Mouse (Mus musculus) liver, postnatal 0 days (tissue): ENCODE results near the gene Uqcrc2. TPM values are rescaled to one million over a fixed set of nuclear protein-coding genes. Genes with fewer than 3 reads are reported as not detected.
A peak's percentile ranks its signal among the peaks of the same experiment; 100 is the strongest.

Experiments
- ATAC-seq: fragments of 200-750 bp; cut with Nextera tagmentation; 2 replicates; pipeline ENCODE4 v1.8.0; 2017; ENCODE audit warnings: mild to moderate bottlenecking, moderate library complexity
- DNase-seq: peaks from one replicate; pipeline ENCODE4 v3.0.0-alpha.2; 2016
- H3K27ac ChIP-seq: fragments of 300-500 bp; sonication (generic); 2 replicates; pipeline ENCODE4 v1.5.1; 2014; ENCODE audit warnings: antibody characterized with exemption, moderate library complexity, mild to moderate bottlenecking, low read depth
- H3K27me3 ChIP-seq: fragments of 300-500 bp; sonication (generic); 2 replicates; pipeline ENCODE4 v1.6.1; 2014; ENCODE audit warnings: low read length, control low read depth, mixed read lengths; ENCODE audit not compliant: insufficient read depth
- H3K36me3 ChIP-seq: fragments of 300-500 bp; sonication (generic); replicated peaks from 2 replicates; pipeline ENCODE4 v1.6.1; 2014; ENCODE audit warnings: mild to moderate bottlenecking, control low read depth, low read length, moderate library complexity, mixed read lengths; ENCODE audit not compliant: insufficient read depth
- H3K4me1 ChIP-seq: fragments of 300-500 bp; sonication (generic); 2 replicates; pipeline ENCODE4 v1.6.1; 2014; ENCODE audit warnings: antibody characterized with exemption, mild to moderate bottlenecking, control low read depth; ENCODE audit not compliant: insufficient read depth
- H3K4me2 ChIP-seq: fragments of 300-500 bp; sonication (generic); 2 replicates; pipeline ENCODE4 v1.6.1; 2014; ENCODE audit warnings: low read depth, mild to moderate bottlenecking, low read length, moderate library complexity, mixed read lengths
- H3K4me3 ChIP-seq: fragments of 300-500 bp; sonication (generic); 2 replicates; pipeline ENCODE4 v1.5.1; 2014; ENCODE audit warnings: low read depth, low read length
- H3K9ac ChIP-seq: fragments of 300-500 bp; sonication (generic); replicated peaks from 2 replicates; pipeline ENCODE4 v1.6.1; 2014; ENCODE audit warnings: mild to moderate bottlenecking, moderate library complexity
- H3K9me3 ChIP-seq: fragments of 300-500 bp; sonication (generic); 2 replicates; pipeline ENCODE4 v1.6.1; 2016; ENCODE audit warnings: mild to moderate bottlenecking, control low read depth, low read length, mixed read lengths
- CTCF ChIP-seq: sonication (generic); IDR thresholded peaks from 2 replicates; pipeline ENCODE4 v1.5.1; 2016; ENCODE audit warnings: antibody characterized with exemption, low read depth
- EP300 ChIP-seq: IDR thresholded peaks from 2 replicates; pipeline ENCODE4 v1.6.1; 2016; ENCODE audit warnings: antibody characterized with exemption, low read depth, mild to moderate bottlenecking
- WGBS: fragments of 180-500 bp; shearing (Covaris S2); extraction: QIAGEN DNeasy Blood & Tissue Kit; methylation state at CpG from one replicate; pipeline ENCODE4 v1.1.7; 2014; ENCODE audit not compliant: insufficient replicate concordance; 5-methylcytosine and 5-hydroxymethylcytosine counted together
- polyA plus RNA-seq: library from polyadenylated mRNA; unstranded; fragments of >200 nt; fragmentation: Nextera tagmentation; extraction: Ambion mirVana; gene quantifications from 2 replicates; pipeline ENCODE4 v1.2.1, GENCODE M21; 2015

Gene Uqcrc2
- polyA plus RNA-seq, 1 experiment from 2014 or later, result 155 TPM

DNA sequence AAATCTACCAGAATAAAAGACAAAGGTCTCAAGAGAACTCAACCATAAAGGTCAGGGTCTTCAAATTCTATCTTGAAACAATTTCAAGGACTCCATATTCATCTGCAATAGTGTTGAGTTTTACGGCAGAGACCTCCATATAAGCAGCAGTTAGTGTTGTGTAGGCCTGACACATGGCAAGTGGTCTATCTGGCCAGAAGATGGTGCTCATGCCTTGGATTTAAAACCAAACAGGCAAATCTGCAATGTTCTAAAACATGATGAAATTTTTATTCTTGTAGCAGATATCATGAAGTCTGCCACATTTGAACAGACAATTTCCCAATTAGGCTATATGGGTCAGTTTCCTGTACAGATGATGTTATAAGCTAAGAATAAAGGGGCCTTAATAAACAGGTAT, 2.5 kb upstream of the Uqcrc2 start:
- 56% methylated on average over 1 of the region's 1 CpGs for WGBS
- DNase-seq, result no peak
- no peaks in the 10 kb centered on the region for H3K27me3 ChIP-seq

DNA sequence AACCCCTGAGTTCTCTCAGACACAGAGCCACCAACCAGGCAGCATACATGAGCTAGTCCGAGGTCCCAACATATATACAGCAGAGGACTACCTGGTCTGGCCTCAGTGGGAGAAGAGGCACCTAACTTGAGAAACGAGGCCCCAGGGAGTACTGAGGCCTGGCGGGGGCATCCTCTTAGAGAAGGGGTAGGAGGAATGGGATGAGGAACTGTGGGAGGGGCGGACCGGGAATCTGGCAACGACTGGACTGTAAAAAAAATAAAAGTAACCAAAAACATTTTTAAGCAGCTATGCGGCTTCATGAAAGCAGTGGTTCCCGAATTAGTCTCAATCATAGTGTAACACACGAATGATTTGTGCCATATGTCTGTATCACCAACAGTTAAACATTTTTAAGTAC, 675 bp upstream of the Uqcrc2 start:
- Histone ChIP-seq H3K9ac (peak overlapping the region; percentile 98), H3K36me3 (peaks cover 16% of the 10 kb centered on the region), H3K4me2 (peak overlapping the region; percentile 88), H3K4me3 (peak overlapping the region; percentile 96), H3K27ac (peak overlapping the region; percentile 97), H3K27me3 (no peaks in the 10 kb centered on the region), H3K9me3 (no peaks in the 10 kb centered on the region), H3K4me1 (0 out of 2 replicates have a peak, but pooled peaks cover 5% of the 10 kb centered on the region)
- TF ChIP-seq EP300 (no peak), CTCF (no peak)
- no peak for ATAC-seq
- WGBS, result 13% methylated on average over 9 of the region's 9 CpGs
- DNase-seq, result no peak

More for the DNA sequence above, 2.5 kb upstream of the Uqcrc2 start:
- no peaks in the 10 kb centered on the region for H3K9me3 ChIP-seq
- no peak overlapping the region for H3K9ac ChIP-seq
- no peak overlapping the region for H3K27ac ChIP-seq
- no peak overlapping the region for H3K4me2 ChIP-seq
- no peak for TF ChIP-seq EP300
- peak; percentile 55 for TF ChIP-seq CTCF
- H3K4me1 ChIP-seq, result 0 out of 2 replicates have a peak, but pooled peaks cover 5% of the 10 kb centered on the region
- peaks cover 3% of the 10 kb centered on the region; the same call in 1 of the 2 replicates for H3K36me3 ChIP-seq
- no peak for ATAC-seq
- no peak overlapping the region for H3K4me3 ChIP-seq

DNA sequence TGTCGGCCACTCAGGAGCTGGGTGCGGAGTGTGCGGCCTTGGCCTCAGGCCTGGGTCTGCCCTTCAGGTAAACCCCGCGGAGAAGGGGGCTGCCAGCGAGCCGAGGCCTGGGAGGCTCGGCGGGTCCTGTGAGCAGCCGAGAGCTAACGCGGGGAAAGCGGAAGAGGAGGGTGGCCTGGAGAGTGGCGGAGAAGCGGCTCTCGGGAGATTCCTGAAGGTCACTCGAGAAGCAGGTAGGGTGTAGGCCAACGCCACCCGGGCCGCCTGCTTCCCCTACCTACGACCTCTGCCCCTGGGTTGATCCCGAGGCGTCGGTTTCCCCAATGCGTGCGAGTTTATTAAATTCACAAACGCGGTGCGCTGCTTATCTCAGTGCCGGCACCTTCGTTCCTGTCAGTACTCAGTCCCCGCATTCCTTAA, 396 bp downstream of the Uqcrc2 start:
- H3K9ac ChIP-seq, result peak overlapping the region; percentile 98
- peaks cover 25% of the 10 kb centered on the region for H3K36me3 ChIP-seq
- H3K4me3 ChIP-seq, result peak overlapping the region; percentile 96
- no peaks in the 10 kb centered on the region for H3K9me3 ChIP-seq
- peak; percentile 78 for ATAC-seq
- H3K4me1 ChIP-seq, result 0 out of 2 replicates have a peak, but pooled peaks cover 5% of the 10 kb centered on the region
- H3K4me2 ChIP-seq, result peak overlapping the region; percentile 88
- no peaks in the 10 kb centered on the region for H3K27me3 ChIP-seq
- WGBS, result 1% methylated on average over 32 of the region's 32 CpGs
- TF ChIP-seq CTCF (no peak), EP300 (no peak)
- H3K27ac ChIP-seq, result peak overlapping the region; percentile 97
- DNase-seq, result no peak

DNA sequence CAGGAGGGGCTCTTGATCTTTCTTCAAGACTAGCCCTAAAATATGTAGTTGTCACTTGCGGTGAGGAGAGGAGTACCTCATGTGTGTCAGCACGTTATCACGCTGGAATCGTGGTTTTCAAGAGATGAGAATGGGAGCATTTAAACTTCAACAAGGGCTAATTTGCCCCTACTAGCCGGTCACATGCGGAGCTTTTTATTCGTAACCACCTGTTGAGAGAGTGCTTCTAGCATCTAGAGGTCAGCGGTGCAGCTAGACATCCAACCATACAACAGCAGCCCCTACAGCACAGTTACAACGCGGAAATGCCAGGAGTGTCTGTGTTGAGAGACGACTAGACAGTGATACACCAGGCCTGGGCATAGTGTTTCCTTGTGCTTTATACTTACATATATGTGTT, 845 bp downstream of the Uqcrc2 start:
- H3K4me3 ChIP-seq, result peak overlapping the region; percentile 96
- peak overlapping the region; percentile 98 for H3K9ac ChIP-seq

DNA sequence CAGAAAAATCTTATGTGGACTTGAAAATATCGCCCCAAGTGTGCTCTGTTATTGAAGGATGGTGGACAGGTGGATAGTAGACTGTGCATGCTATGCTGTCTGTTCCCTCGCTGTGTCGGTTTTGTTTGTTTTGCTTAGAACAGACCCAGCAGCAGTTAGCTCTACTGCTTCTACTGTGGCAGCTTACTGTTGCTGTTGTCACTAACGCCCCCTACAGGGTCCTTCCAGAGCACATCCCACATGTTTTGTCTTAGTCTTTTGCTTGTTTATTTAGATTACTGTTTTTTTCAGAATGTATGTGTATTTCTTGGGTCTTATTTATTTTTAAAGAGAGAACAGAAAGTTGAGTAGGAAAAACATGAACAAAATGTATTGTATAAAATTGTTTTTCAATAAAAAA, 8.2 kb downstream of the Uqcrc2 start:
- peaks cover 69% of the 10 kb centered on the region for H3K36me3 ChIP-seq
- DNase-seq (no peak), ATAC-seq (no peak)
- H3K4me2 ChIP-seq, result no peak overlapping the region
- no peak overlapping the region for H3K4me3 ChIP-seq
- H3K27ac ChIP-seq, result no peak overlapping the region
- H3K9ac ChIP-seq, result no peak overlapping the region
- TF ChIP-seq EP300 (no peak), CTCF (peak; percentile 34)
- 75% methylated on average over 4 of the region's 4 CpGs for WGBS
- no peaks in the 10 kb centered on the region for H3K9me3 ChIP-seq
- H3K4me1 ChIP-seq, result no peaks in the 10 kb centered on the region
- no peaks in the 10 kb centered on the region for H3K27me3 ChIP-seq

More for the DNA sequence above, 845 bp downstream of the Uqcrc2 start:
- DNase-seq (peak; percentile 27), ATAC-seq (peak; percentile 16; the same call in 1 of the 2 replicates)
- WGBS, result 2% methylated on average over 11 of the region's 11 CpGs
- Histone ChIP-seq H3K36me3 (peaks cover 28% of the 10 kb centered on the region), H3K9me3 (no peaks in the 10 kb centered on the region), H3K27me3 (no peaks in the 10 kb centered on the region), H3K4me2 (peak overlapping the region; percentile 88), H3K4me1 (0 out of 2 replicates have a peak, but pooled peaks cover 5% of the 10 kb centered on the region), H3K27ac (peak overlapping the region; percentile 97)
- TF ChIP-seq EP300, result no peak
- TF ChIP-seq CTCF, result no peak

DNA sequence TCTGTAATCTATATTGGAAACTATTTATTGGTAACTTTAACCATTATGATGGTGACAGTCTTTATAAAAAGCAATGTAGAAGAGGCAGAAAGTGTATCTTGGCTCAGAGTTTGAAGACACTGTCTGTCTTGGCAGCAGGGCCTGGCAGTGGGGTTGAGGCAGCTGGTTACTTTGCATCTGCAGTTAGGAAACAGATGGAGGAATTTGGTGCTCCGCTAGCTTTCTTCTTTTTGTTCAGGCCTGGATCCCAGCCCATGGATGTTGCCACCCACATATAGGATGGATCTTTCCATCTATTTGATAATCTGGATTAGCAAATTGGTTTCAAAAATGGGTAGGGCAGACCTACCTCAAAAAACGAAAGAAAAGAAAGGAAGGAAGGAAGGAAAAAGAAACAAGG, 12.9 kb downstream of the Uqcrc2 start:
- Histone ChIP-seq H3K4me3 (no peak overlapping the region), H3K36me3 (peaks cover 78% of the 10 kb centered on the region), H3K4me1 (no peaks in the 10 kb centered on the region), H3K9me3 (no peaks in the 10 kb centered on the region), H3K27me3 (no peaks in the 10 kb centered on the region), H3K27ac (no peak overlapping the region), H3K9ac (no peak overlapping the region), H3K4me2 (no peak overlapping the region)
- ATAC-seq (no peak), DNase-seq (no peak)
- 73% methylated on average over 2 of the region's 2 CpGs for WGBS
- no peak for TF ChIP-seq CTCF
- TF ChIP-seq EP300, result no peak

DNA sequence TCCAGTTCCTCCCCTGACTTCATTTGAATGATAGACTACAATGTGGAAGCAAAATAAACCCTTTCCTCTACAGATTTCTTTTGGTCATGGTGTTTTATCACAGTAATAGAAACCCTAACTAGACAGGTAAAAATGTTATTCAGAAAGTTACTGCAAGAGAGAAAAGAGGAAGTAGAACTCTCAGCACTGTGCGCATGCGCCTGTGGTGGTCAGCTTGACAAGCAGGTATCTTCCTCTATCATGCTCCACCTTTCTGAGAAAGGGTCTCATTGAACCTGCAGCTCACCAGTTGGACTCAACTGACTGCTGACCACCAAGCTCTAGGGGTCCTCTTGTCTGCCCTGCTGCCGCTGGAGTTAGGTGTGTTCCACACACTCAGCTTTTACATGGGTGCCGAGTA, 27.1 kb downstream of the Uqcrc2 start:
- no peaks in the 10 kb centered on the region for H3K4me1 ChIP-seq
- H3K4me3 ChIP-seq, result no peak overlapping the region
- H3K9me3 ChIP-seq, result no peaks in the 10 kb centered on the region
- TF ChIP-seq CTCF (no peak), EP300 (no peak)
- H3K4me2 ChIP-seq, result no peak overlapping the region
- ATAC-seq (no peak), DNase-seq (peak; percentile 38)
- WGBS, result 68% methylated on average over 4 of the region's 4 CpGs
- H3K9ac ChIP-seq, result no peak overlapping the region
- H3K36me3 ChIP-seq, result peaks cover 30% of the 10 kb centered on the region
- H3K27ac ChIP-seq, result no peak overlapping the region
- H3K27me3 ChIP-seq, result no peaks in the 10 kb centered on the region
